Mouse (Mus musculus) left cerebral cortex, postnatal 10 days (tissue): ENCODE measurements around the gene Rpl23. TPM values are rescaled to one million over a fixed set of nuclear protein-coding genes. Genes with fewer than 3 reads are reported as not detected.

Source experiments
- DNase-seq, 2 experiments: peaks; one replicate each; pipeline ENCODE4 v3.0.0; 2021 to 2022; ENCODE audit warnings: low spot score in 2 of 2, mixed read lengths in 1 of 2; ENCODE audit errors: extremely low spot score in 1 of 2
- intact Hi-C: fragments of 180-260 bp; cut with DNase I; formaldehyde crosslinking; loops from one replicate; pipeline ENCODE4 v1.15.1; 2025
- total RNA-seq, 2 experiments: library from RNA; stranded (reverse); gene quantifications; 2 replicates each; pipeline ENCODE4 v1.2.3; 2021

Gene Rpl23
- total RNA-seq, 2 experiments from 2014 or later: 423 to 456 TPM

DNA sequence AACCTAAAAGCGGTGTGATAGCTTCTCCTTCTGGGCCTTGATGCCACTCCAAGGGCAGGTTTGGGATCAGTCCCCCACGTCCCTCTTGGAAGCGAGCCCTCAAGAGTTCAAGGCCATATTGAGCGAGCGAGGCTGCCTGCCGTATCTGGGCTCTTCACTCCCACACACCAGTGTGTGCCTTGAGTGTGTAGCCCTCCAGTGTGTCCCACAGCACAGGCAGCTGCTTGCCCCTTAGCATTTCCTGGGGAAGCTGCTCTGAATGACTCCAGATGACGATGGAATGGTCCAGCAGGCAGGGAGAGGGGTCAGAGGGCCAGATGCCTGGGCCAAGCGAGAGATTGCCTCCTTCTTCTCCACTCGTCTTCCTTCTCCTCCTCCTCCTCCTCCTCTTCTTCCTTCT, 34.7 kb upstream of the Rpl23 start:
- intact Hi-C loops: no loop called here
- DNase-seq: no peak

DNA sequence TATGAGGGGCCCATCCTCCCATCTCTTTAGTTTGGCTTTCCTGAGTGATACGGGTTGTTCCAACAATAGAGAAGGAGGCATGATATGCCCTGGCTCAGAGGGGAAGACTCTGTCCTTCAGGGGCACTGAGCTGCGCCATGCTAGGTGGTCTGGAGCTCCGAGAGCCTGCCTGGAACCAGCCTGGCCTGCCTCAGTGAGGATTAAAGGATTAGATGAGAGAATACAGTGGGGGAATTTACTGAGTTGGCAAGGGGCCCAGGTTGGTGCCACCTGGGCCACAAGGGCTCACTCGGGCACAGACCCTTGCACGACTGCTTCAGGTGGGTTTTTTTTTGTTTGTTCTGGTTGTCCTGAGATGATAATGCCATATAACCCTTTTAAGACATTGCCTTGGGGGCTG, 33.9 kb upstream of the Rpl23 start:
- DNase-seq: no peak
- intact Hi-C loops: no loop called here

DNA sequence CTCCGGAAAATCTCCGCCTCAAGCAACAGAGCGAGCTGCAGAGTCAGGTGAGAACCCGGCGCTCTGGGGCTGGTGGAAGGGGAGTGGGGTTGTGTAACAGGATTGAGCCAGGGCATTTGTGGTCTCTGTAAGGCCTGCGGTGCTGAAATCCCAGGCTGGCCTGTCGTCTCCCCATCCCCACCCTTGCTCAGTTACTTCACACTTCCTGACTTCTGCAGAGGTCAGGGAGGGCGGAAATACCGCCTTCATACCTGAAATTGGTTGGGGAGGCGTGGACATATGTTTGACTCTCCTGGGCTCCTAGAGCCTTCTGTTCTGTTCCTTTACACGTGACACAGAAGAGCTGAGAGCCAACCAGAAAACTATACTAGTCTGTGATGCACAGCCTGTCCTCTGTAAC, 33.5 kb upstream of the Rpl23 start:
- intact Hi-C loops: no loop called here
- DNase-seq: no peak

DNA sequence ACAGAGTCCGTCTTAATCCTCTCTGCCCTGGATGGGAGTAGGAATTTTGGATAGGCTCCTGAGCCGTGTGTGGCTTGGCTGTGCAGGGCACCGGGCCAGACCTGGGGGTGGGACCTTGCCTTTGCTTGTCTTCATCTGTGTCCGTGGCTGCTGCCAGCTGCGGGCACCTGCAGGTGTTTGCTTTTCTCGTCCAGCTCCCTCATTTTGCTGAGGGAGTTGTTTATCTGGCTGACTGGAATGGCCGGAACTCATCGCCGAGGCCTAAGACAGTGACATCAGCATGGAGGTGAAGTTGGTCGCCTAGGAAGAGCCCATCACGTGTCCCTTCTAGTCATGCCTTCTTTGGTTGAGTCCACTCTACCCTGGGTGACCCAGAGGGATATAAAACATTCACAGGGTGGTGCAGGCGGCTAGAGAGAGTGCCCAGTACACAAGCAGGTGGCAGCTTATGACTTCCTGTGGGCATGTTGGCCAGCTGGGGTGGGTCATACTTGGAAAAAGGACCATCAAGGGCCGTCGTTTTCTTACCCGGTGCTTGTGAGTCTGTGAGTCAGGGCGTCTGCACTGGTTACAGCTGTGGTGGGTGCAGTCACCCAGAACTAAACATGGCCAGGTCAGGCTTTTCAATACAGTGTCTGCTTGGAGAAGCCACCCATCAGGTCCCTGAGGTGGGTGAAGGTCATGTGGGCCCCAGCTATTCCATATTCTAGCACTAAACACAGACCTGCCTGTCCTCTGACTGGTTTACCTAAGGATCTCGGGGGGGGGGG, 31.7 kb upstream of the Rpl23 start:
- intact Hi-C loops: no loop called here
- no peak for DNase-seq

DNA sequence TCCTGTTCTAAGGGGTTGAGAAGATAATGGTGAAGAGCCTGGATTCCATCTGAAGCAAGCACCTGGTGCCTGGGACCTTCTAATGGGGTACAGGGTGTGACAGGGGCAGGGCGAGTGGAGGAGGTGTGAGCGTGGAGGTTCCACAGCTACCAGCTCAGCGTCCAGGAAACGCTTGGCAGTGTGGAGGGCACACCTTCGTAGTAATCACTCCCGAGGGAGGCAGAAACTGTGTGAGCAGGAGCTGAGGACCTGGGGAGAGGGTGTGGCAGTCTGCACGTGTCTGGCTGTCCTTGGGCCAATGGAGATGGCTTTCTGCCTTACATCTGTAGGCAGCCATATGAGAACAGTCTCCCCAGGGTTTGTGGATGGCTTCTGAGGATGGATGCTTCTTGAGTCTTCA, 30.8 kb upstream of the Rpl23 start:
- intact Hi-C loops: no loop called here
- DNase-seq: no peak

DNA sequence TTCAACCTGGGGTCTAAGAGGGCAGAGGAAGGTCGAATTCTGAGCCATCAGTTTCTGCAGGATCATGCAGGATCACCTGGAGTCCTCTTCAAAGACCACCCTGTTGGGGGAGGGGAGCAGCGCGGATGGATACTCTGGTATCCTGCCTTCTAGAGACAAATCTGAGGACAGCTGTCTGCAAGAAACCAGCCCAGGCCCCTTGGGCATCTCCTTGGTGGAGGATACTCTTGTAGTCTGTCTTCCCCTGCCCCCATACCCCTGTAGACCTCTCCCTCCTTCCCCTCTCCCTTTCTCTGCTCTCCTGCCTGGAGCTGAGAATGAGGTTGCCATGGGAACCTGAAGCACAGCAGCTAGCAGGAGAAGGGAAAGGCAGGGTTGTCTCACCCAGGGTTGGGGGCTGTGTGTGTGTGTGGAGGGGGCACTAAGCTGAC, 30.3 kb upstream of the Rpl23 start:
- intact Hi-C loops: no loop called here

DNA sequence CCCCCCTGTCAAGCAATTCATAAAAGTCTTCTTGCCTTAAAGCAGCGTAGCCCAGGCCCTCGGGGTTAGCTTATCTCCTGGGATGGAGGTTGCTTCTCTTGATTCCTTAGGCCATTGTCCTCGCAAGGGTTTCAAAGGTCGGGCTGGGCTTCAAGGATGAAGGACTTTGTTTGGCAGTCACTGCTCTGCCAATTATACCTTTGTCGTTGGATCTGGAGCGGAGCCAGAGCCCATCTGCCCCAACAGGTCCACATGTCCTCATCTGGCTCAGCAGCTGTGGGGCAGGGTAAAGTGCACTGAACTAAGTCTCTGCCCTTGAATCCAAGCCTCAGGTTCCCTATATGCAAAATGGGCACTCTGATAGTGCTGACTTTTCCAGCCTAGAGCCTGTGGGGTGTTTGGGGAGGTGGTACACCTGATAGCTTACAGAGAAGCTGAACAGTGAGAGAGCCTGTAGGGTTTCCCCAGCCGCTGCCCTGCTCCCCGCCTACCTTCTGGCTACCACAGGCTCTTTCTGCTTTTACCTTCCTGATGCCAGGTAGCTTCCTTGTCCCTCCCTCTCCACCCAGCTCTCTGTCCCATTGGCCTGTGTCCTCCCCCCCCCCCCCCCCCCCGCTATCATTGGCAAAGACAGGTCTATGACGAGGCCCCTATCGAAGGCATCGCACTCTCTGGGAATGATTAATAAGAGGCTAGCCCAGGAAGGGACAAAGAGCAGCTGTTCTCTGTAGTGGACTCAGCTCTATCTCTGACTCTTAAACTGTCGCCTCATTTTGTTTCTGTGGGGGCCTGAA, 29.5 kb upstream of the Rpl23 start:
- intact Hi-C loops: no loop called here
- no peak for DNase-seq

More for the DNA sequence above, 30.3 kb upstream of the Rpl23 start:
- peak in 1 of 2 experiments; percentile 56 for DNase-seq

DNA sequence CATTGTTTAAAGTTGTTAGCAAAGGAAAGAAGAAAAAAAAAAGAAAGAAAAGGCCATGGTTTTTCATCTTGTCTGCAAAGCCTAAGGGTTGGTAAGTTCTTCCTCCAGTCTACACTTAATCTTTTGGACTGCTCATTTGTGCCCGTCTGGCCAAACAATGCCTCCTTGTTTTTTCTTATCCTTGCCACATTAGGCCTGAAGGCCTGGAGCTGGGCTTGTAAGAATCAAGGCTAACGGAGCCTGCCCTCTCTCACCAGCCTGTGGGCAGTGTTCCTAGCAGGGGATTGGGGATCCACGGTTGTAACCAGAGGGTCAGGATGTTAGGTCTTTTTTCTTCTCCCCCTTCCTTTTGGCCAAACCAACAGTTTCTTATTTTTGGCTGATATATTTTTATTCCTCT, 28.7 kb upstream of the Rpl23 start:
- intact Hi-C loops: no loop called here
- DNase-seq: no peak

DNA sequence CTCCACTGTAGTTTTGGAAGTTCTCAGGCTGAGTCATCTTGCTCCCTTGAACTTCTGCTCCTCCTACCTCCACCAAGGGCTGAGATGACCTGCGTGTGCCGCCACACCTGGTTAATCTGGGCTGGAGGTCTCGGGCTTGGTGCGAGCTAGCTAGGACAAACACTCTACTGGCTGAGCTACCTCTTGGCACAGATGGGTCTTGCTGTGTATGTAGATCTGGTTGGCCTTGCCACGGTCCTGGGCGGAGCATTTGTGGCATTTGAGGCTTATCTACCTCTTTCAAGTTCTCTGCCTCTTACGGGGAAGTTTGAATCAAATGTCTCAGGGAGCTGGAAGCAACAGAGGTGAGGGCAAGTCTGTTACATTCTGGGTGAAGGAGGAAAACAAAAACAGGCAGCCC, 28.1 kb upstream of the Rpl23 start:
- intact Hi-C loops: no loop called here

DNA sequence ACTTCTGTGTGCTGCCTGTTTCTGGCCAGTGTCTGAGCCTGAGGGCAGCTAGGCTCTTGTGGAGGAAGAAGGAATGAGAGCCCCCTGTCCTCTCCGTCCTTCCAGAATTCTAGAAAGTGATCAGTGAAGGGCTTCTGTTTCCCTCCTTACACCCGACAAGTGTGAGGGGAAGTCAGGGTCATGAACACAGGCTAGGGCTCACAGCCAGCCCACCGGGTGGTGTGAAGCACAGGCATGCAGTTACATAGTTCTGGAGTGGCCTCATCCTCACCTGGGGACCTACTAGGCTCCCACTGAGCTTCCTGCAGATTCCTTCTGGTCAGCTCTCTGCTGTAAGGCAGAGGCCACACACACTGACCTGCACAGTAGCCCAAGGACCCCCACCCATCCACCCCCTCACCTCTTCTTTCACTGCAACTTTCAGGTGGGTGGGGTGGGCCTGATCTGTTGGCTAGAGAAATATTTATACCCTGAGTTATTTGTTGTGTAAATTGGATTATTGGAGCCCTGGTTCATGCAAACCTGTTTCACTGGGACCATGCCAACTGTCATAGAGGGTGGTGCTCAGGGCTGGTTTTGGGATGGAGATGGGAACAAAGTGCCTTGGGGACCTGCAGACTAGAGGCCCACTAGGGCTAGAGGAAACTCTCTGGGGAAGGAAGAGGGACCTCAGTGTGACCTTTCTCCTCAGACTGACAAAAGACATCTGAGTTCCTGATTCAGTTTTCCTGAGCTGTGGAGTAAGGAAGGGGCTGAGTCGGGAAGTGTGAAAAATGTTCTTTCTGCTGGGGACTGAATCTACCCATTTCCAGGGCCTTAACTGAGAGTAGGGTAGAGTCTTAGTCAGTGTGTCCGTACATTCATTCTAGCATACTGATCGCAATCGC, 27.2 kb upstream of the Rpl23 start:
- no peak for DNase-seq
- intact Hi-C loops: no loop called here

More for the DNA sequence above, 28.1 kb upstream of the Rpl23 start:
- no peak for DNase-seq

DNA sequence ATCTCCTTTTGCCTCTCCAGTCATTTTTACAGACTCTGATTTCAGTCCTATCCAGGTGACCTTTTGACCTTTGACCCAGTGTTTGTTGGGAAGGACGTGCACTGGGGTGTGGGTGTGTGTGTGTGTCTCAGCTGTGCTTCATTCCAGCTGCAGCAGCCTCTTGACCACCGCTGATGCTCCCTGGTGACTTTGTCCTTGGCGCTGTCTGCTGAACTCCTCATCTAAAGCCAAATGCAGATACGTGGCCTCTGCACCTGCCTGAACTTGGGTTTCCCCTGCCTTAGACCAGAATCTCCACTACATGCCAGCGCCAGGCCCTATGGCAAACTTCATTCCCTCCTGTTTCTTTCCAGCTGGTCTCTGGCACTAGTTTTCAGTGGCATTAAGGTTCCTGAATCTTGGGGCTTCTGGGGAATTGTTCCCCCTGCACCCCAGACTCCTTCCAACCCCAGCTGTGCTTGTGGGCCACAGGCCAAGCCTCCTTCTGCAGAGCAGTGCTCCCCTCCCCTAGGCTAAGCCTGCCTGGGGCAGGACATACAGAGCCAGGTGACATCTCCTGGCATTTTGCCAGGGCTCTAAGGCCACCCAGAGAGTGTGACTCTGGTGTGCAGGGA, 26.5 kb upstream of the Rpl23 start:
- DNase-seq: no peak
- intact Hi-C loops: no loop called here

DNA sequence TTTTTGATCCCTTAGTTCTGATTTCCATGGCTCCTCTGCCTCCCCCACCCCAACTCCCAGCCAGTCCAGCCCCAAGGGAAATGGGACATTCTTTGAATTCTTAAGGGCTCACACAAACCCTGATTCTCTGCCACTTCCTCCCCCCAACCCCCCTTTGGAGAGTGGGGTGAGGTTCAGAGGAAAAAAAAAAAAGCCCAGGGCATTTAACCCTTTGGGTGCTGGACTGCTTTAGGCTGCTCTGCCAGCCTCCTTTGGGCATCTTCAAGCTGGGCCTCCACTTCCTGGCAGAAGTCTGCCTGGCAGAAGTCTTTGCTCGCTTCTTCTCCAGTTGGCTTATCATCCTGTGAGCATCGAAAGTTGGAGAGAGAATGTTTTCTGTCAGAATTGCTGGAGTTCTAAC, 25.9 kb upstream of the Rpl23 start:
- peak in 1 of 2 experiments; percentile 73 for DNase-seq
- intact Hi-C loops: no loop called here

DNA sequence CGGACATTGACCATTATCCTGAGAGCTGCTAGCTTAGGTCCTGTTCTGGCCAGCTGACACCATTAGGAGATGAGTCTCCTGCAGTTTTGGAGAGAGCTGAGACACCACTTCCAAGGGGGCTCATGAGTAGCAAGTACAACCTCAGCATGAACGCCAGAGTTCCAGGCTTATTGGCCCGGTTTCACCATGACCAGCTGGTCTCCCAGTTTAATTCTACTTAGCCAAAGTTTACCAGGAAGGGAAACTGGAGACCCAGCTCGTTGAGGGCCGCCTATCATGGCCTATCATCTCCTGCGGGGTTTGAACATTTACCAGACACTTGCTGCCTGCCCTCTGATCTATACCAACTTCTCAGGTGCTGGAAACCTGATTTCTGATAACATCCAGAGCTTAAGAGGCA, 25.4 kb upstream of the Rpl23 start:
- DNase-seq: no peak
- intact Hi-C loops: no loop called here

DNA sequence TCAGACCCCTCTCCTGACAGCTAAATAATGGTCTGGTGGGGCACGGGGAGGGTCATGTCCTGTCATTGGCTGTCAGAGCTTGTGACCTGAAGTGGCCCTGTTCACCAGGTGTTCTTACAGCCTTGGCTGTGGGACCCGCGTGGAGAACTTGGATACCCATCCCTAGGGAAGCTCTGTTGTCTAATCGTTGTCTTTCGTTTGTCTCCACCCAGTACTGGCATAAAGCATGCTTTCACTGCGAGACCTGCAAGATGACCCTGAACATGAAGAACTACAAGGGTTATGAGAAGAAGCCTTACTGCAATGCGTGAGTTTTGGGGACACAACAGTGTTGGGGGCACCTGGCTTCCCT, 24.4 kb upstream of the Rpl23 start:
- no peak for DNase-seq
- intact Hi-C loops: no loop called here

DNA sequence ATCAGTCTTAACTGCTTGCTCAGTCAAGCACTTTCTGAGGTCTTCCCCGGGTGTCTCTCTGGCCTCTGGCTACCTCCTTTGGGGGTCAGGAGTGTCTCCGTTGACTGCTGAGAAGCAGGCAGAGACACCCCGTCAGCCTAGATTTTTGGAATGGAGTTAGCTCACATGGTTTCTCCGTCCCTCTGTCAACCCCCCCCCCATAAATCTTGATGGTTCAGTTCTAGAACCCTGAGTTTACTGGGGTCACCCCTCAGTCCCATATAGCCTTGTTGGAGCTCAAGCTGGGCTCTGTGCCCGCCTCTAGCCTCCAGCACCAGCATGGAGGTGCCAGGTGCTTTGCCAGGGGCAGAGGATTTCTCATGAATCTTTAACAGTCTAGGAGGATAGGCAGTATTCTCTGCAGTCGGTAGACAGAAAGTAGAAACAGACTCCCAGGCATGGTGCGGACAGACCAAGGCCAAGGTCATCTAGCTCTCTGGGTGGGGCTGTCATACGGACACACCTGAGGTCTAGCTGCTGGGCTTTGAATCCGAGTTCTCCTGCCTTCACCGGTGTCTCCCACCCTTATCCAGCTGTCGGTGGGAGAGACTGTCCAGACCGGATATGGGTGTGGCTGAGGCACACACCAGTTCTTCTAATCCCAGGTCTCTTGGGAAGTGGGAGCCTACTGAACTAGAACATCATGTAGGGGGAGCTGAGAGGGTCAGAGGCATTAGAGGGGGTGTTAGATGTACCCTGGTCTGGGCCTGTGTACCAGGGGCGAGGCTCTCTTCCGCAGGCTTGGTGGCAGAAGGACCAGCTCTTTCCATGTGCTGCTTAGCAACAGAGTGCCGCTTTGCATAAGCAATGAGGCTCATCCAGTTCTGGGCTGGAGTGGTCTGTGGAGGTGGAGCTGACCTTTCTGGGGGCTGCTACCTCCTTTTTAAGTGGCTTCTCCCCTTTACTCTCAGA, 23.7 kb upstream of the Rpl23 start:
- intact Hi-C loops: no loop called here
- DNase-seq: no peak

DNA sequence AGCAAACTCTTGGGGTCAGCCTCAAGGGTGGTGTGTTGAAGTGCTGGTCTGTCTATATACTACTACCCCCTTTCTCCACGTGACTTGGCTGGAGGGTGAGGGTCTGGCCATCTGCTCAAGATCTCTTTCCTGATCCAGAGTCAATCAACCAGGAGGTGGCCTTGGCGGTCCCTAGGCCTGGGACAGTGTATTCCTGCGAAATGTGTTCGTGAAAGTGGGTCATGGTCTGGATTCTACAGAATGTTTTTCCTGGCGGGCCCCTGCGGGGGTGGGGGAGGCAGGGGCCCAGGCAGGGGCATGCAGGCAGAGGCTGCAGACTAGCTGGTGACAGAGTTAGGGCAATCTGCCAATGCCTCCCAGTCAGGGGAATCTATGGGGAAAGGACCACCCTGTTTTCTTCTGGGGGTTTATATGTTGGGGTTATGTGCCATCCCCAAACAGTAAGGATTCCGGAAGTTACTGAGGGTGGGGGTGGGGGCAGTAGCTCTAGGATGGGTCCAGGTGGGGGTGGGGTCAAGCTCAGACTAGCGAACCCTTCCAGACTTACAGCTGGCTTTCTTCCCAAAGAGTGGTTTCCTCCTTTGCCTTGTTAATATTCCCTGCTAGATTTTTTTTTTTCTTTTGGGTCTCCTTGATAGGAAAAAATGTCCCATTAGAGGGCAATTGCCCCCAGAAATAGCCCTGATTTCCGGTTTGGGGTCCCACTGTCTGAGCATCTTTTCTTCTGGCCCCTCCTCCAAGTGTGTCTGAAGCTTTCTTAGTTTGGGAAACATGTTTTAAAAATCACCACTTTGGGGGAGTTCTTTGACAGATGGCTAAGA, 22.8 kb upstream of the Rpl23 start:
- intact Hi-C loops: no loop called here
- DNase-seq: no peak

DNA sequence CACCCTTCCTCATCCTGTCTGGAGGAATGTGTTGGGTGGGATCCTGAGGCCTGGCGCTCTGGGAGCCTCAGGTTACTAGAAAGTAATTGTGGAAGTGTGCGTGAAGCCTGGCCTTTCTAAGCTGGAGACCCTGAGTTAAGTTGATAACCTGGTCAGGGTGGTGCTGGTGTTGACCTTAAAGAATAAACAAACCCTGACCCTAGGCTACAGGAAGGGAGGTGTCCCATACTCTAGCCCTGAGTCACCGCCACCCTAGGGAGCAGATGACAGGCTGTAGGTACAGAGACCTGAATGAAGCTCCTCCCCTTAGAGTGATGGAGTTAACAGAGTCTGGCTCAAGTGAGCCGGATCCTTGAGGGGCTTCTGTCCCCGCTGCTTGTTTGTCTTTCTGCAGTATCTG, 21.6 kb upstream of the Rpl23 start:
- intact Hi-C loops: no loop called here

More for the DNA sequence above, 21.6 kb upstream of the Rpl23 start:
- DNase-seq: no peak
